Mouse (Mus musculus): ENCODE data around the gene Enah.

The Enah gene

GRCm38 (mm10) chr1:182019926-182020801, at the start of gene Enah:
TSS of gene Enah (minus strand) at chr1:182019990.
- peak; percentile 72 to 74 for DNase-seq (ENCODE audit: low spot score in 2 of 2)

- DNase-seq (ENCODE audit: low spot score in 2 of 2): no peak
These were observed 48.3 kb upstream of the Enah start for GRCm38 (mm10) chr1:182068136-182068535.

- DNase-seq (ENCODE audit: low spot score in 2 of 2): no peak
These were observed 47.0 kb upstream of the Enah start for GRCm38 (mm10) chr1:182066527-182067465.

GRCm38 (mm10) chr1:182063716-182064115, 43.9 kb upstream of the Enah start:
- no peak for DNase-seq (ENCODE audit: low spot score in 2 of 2)

- no peak for DNase-seq (ENCODE audit: low spot score in 2 of 2)
These were observed 43.0 kb upstream of the Enah start for GRCm38 (mm10) chr1:182062801-182063200.

- no peak for DNase-seq (ENCODE audit: low spot score in 2 of 2)
These were observed 41.4 kb upstream of the Enah start for GRCm38 (mm10) chr1:182061203-182061602.

- no peak for DNase-seq (ENCODE audit: low spot score in 2 of 2)
These were observed 40.0 kb upstream of the Enah start for GRCm38 (mm10) chr1:182059806-182060205.

GRCm38 (mm10) chr1:182057998-182058397, 38.2 kb upstream of the Enah start:
- DNase-seq (ENCODE audit: low spot score in 2 of 2): no peak

- no peak for DNase-seq (ENCODE audit: low spot score in 2 of 2)
These were observed 35.3 kb upstream of the Enah start for GRCm38 (mm10) chr1:182055122-182055521.

GRCm38 (mm10) chr1:182054651-182055050, 34.9 kb upstream of the Enah start:
- DNase-seq (ENCODE audit: low spot score in 2 of 2): no peak

GRCm38 (mm10) chr1:182052973-182053372, 33.2 kb upstream of the Enah start:
- no peak for DNase-seq (ENCODE audit: low spot score in 2 of 2)

GRCm38 (mm10) chr1:182052385-182052784, 32.6 kb upstream of the Enah start:
- DNase-seq (ENCODE audit: low spot score in 2 of 2): no peak

GRCm38 (mm10) chr1:182049813-182050212, 30.0 kb upstream of the Enah start:
- no peak for DNase-seq (ENCODE audit: low spot score in 2 of 2)

- DNase-seq (ENCODE audit: low spot score in 2 of 2): no peak
These were observed 28.3 kb upstream of the Enah start for GRCm38 (mm10) chr1:182048101-182048500.

GRCm38 (mm10) chr1:182047016-182047690, 27.4 kb upstream of the Enah start:
- no peak for DNase-seq (ENCODE audit: low spot score in 2 of 2)

- DNase-seq (ENCODE audit: low spot score in 2 of 2): peak; percentile 16 to 33
These were observed 25.4 kb upstream of the Enah start for GRCm38 (mm10) chr1:182045208-182045607.

GRCm38 (mm10) chr1:182040538-182040937, 20.7 kb upstream of the Enah start:
- DNase-seq (ENCODE audit: low spot score in 2 of 2): no peak

GRCm38 (mm10) chr1:182031757-182032156, 12.0 kb upstream of the Enah start:
- no peak for DNase-seq (ENCODE audit: low spot score in 2 of 2)

- DNase-seq (ENCODE audit: low spot score in 2 of 2): no peak
These were observed 11.3 kb upstream of the Enah start for GRCm38 (mm10) chr1:182031066-182031465.

- no peak for DNase-seq (ENCODE audit: low spot score in 2 of 2)
These were observed 10.3 kb upstream of the Enah start for GRCm38 (mm10) chr1:182029989-182030649.

Measured in frontal cortex, postnatal 36 days (tissue).